Mouse (Mus musculus) hematopoietic multipotent progenitor cell, adult 10-12 weeks (in vitro differentiated cells): Measurements from ENCODE around the gene Pigm. TPM values are rescaled to one million over a fixed set of nuclear protein-coding genes. Genes with fewer than 3 reads are reported as not detected.

ENCODE experiments used
- polyA plus RNA-seq: library from polyadenylated mRNA; stranded (reverse); fragments of >175 nt; gene quantifications from 2 replicates; pipeline ENCODE4 v1.2.3, GENCODE M21; 2012; ENCODE audit warnings: low replicate concordance

Pigm gene
- polyA plus RNA-seq = 14.4 and 30.6 TPM in 2 replicates

DNA sequence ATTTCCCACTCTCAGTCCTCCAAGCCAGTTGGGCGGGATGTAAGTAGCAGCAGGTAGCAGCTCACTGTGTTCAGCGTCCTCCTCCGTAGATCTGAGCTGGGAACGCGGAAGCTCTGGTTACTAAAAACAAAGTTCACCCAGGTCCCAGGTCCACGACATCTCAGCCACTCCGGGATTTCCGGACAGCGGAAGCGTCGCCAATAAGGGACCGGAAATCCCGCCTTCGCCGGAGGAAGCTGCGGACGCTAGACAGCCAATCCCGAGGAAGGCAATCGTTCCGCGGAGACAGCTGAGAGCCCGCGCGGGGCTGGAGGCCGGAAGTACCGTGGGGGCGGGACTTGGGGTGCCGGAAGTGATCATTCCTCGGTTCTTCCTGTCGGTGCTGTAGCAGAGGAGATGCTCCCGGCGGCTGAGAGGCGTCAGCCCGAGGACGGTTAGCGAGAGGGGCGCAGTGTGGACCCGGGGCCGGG, at the start of gene Pigm:
Pigm (plus strand) TSS at position 349 of the 470 bp plus-strand sequence.

DNA sequence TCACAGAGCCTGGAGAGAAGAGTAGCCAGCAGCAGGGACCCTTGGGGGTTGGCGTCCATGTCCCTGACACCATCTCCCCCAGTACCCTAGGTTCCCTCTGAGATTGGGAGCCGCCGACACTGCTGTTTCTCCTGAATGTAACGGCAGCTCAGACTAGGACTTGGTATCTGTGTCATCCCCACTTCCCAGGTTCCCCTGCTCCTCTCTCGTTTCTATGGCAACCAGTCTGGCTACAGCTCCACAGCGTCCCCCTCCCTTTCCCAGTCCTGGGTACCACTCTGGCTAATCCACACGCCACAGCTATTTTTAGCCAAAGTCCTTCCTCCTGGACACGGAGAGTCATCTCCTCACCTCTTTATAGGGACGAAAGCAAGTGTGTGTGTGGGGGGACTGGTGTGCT, 47.2 kb upstream of the Pigm start, which contains the start of gene Kcnj9:
Kcnj9 (minus strand) TSS at position 188 of the 400 bp plus-strand sequence.

DNA sequence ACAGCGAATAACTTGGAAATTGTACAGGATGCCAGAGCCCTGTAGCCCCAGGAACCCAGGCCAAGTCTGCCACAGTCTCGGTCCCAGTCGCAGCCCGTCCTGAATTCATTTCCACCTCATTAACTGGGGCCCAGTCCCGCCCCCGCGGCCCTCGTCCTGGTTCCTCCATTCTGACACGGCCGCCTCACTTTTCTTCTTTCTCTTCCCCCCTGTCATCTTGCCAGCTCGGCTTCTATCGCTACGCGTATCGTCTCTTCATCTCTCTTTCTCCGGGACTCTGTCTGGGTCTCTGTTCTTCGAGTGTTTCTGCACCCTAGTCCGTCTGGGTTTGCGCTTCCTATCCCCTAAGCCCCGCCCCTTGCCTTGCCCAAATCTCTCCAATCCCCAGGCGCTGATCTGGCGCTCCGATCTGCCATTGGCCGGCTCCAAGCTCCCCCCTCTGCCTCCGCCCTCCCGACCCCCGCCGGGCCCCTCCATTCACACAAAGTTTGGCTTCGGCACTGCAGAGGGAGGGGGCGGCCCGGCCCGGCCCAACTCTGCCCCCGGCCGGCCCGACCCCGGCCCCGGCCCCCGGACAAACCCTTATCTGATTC, 35.5 kb upstream of the Pigm start, which contains the start of gene Kcnj10:
Kcnj10 (plus strand) TSS at position 482 of the 593 bp plus-strand sequence.

Other genes with a start within 250 kb of the Pigm start
- 9.6 and 25.6 TPM in 2 replicates for gene Pex19, start 249.8 kb upstream of the Pigm start, polyA plus RNA-seq
- 59.3 and 67.1 TPM in 2 replicates for gene Dcaf8, start 228.5 kb upstream of the Pigm start, polyA plus RNA-seq
- 22.5 and 44.3 TPM in 2 replicates for gene Pea15a, start 169.7 kb upstream of the Pigm start, polyA plus RNA-seq
- 0.35 TPM in 1 of 2 replicates, not detected in the other for gene Casq1, start 156.7 kb upstream of the Pigm start, polyA plus RNA-seq
- gene Atp1a4, start 118.1 kb upstream of the Pigm start, polyA plus RNA-seq = not detected in 2 replicates
- 91.7 and 109 TPM in 2 replicates for gene Igsf8, start 114.9 kb upstream of the Pigm start, polyA plus RNA-seq
- gene Atp1a2, start 78.5 kb upstream of the Pigm start, polyA plus RNA-seq = 0.03 TPM in 1 of 2 replicates, not detected in the other
- 1.2 and 1.5 TPM in 2 replicates for gene Kcnj9, start 47.2 kb upstream of the Pigm start, polyA plus RNA-seq
- gene Kcnj10, start 35.3 kb upstream of the Pigm start, polyA plus RNA-seq = 9.4 and 15.4 TPM in 2 replicates
- 0.40 and 0.54 TPM in 2 replicates for gene Slamf9, start 98.8 kb downstream of the Pigm start, polyA plus RNA-seq
- 5.4 and 9.7 TPM in 2 replicates for gene Igsf9, start 105.2 kb downstream of the Pigm start, polyA plus RNA-seq
- gene Tagln2, start 123.5 kb downstream of the Pigm start, polyA plus RNA-seq = 84.0 and 546 TPM in 2 replicates
- 0.07 and 0.28 TPM in 2 replicates for gene Cfap45, start 144.3 kb downstream of the Pigm start, polyA plus RNA-seq
- gene Vsig8, start 179.4 kb downstream of the Pigm start, polyA plus RNA-seq = 0.36 and 0.48 TPM in 2 replicates
- 0.98 and 2.4 TPM in 2 replicates for gene Slamf8, start 214.0 kb downstream of the Pigm start, polyA plus RNA-seq
- 0.15 TPM in 1 of 2 replicates, not detected in the other for gene Fcrl6, start 226.0 kb downstream of the Pigm start, polyA plus RNA-seq